Mouse (Mus musculus) heart, embryonic 14.5 days (tissue): ENCODE data around the gene Ptrh2. TPM values are rescaled to one million over a fixed set of nuclear protein-coding genes. Genes with fewer than 3 reads are reported as not detected.

ENCODE experiments used
- ATAC-seq: fragments of 200-750 bp; cut with Nextera tagmentation; 2 replicates; pipeline ENCODE4 v1.8.0; 2017; ENCODE audit warnings: low read depth, moderate TSS enrichment; ENCODE audit not compliant: insufficient number of reproducible peaks, insufficient read depth, low FRiP score
- H3K27ac ChIP-seq, 2 experiments: fragments of 200-500 bp in 1 of 2; fragments of 300-500 bp in 1 of 2; sonication (generic) in 1 of 2; replicated peaks in 1 of 2; 2 replicates each; pipeline ENCODE4 v1.5.1; 2012 to 2014; ENCODE audit warnings: low read depth in 2 of 2, low read length in 2 of 2, control low read depth in 1 of 2, mild to moderate bottlenecking in 1 of 2, mixed read lengths in 1 of 2; ENCODE audit not compliant: control insufficient read depth in 1 of 2, insufficient read depth in 1 of 2
- H3K27me3 ChIP-seq: fragments of 300-500 bp; sonication (generic); 2 replicates; pipeline ENCODE4 v1.6.1; 2014; ENCODE audit warnings: mild to moderate bottlenecking, low read length, control low read depth; ENCODE audit not compliant: control insufficient read depth, insufficient read depth
- H3K36me3 ChIP-seq: fragments of 300-500 bp; sonication (generic); 2 replicates; pipeline ENCODE4 v1.6.1; 2014; ENCODE audit warnings: mild to moderate bottlenecking, control low read depth, low read length, mixed read lengths; ENCODE audit not compliant: control insufficient read depth, insufficient read depth
- H3K4me1 ChIP-seq, 2 experiments: fragments of 200-500 bp in 1 of 2; fragments of 300-500 bp in 1 of 2; sonication (generic) in 1 of 2; 2 replicates each; pipeline ENCODE4 v1.6.1; 2012 to 2014; ENCODE audit warnings: low read length in 2 of 2, control low read depth in 1 of 2, mixed read lengths in 1 of 2; ENCODE audit not compliant: control insufficient read depth in 2 of 2, insufficient read depth in 2 of 2
- H3K4me2 ChIP-seq: fragments of 300-500 bp; sonication (generic); 2 replicates; pipeline ENCODE4 v1.6.1; 2014; ENCODE audit warnings: mild to moderate bottlenecking, low read length
- H3K4me3 ChIP-seq, 2 experiments: fragments of 200-500 bp in 1 of 2; fragments of 300-500 bp in 1 of 2; sonication (generic) in 1 of 2; 2 replicates each; pipeline ENCODE4 v1.5.1; 2012 to 2014; ENCODE audit warnings: low read length in 2 of 2, mild to moderate bottlenecking in 2 of 2, control low read depth in 1 of 2, low read depth in 1 of 2, moderate library complexity in 1 of 2; ENCODE audit not compliant: control insufficient read depth in 1 of 2, insufficient read depth in 1 of 2
- H3K9ac ChIP-seq: fragments of 300-500 bp; sonication (generic); 2 replicates; pipeline ENCODE4 v1.6.1; 2014; ENCODE audit warnings: mild to moderate bottlenecking, low read length
- H3K9me3 ChIP-seq: fragments of 300-500 bp; sonication (generic); 2 replicates; pipeline ENCODE4 v1.6.1; 2016; ENCODE audit warnings: low read length, control low read depth; ENCODE audit not compliant: control insufficient read depth
- WGBS: fragments of 180-500 bp; shearing (Covaris S2); extraction: QIAGEN DNeasy Blood & Tissue Kit; methylation state at CpG from one replicate; pipeline ENCODE4 v1.1.7; 2014; 5-methylcytosine and 5-hydroxymethylcytosine counted together
- polyA plus RNA-seq: library from polyadenylated mRNA; unstranded; fragments of >200 nt; fragmentation: Nextera tagmentation; extraction: Ambion mirVana; gene quantifications from 2 replicates; pipeline ENCODE4 v1.2.1, GENCODE M21; 2014

Ptrh2 gene
- polyA plus RNA-seq, 1 experiment from 2014 or later = 22.3 TPM

DNA sequence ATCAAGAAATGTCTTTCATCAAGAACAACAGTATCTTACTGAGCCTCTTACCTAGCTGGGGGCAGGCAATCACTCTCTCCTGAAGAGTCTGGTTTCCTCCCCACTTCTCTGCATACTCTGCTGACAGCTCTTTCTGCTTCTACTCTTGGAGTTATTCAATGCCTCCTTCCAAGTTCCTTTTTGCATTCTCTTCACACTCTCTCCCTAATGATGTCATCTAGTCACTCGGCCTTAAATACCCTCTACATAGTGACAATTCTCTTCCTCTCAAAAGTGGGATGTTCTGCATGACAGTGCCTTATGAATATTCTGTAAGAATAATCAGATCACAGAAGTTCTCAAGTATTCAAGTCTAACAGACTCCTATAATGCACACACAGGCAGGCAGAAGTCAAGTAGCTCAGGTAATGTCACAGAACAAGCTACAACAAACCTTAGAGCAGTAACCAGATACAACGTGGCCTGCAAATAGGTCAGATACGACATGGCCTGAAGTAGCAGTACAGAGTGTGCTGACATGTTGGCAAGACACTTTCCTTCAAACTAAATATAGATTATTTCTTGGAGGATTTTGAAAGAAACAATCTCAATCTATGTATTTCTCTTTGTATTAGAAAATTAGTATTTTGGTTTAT is 12.6 kb upstream of the Ptrh2 start:
- Histone ChIP-seq H3K4me1 (peaks cover 0 to 8% of the 10 kb centered on the region in 2 experiments; a peak in 1 of 4 replicates), H3K4me3 (no peak overlapping the region), H3K9ac (no peak overlapping the region), H3K9me3 (no peaks in the 10 kb centered on the region), H3K36me3 (no peaks in the 10 kb centered on the region), H3K27ac (peak overlapping the region in 1 of 2 experiments; percentile 41; a peak in 1 of 4 replicates), H3K27me3 (no peaks in the 10 kb centered on the region), H3K4me2 (no peak overlapping the region)
- WGBS = 32% methylated on average over 3 of the region's 3 CpGs
- ATAC-seq = no peak

DNA sequence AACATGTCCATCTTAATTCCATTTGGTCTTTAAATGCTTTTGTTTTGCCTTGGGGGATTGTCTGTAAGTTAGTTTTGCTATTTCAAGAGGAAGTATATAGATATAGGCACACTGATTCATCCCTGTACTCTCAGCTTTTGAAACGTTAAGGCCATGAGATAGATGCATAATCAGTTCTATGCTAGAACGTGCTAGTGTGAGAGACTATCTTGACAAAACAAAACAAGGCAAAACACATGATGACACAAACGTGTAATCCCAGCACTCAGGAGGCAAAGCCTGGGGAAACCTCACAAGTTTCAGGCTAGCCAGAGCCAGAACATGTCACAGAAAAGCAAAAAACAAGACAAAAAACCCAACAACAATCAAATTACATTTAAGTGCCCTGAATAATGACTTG is 11.0 kb upstream of the Ptrh2 start:
- Histone ChIP-seq H3K4me3 (no peak overlapping the region), H3K27me3 (no peaks in the 10 kb centered on the region), H3K36me3 (no peaks in the 10 kb centered on the region), H3K4me1 (peaks cover 0 to 8% of the 10 kb centered on the region in 2 experiments; a peak in 1 of 4 replicates), H3K4me2 (no peak overlapping the region), H3K27ac (no peak overlapping the region), H3K9me3 (no peaks in the 10 kb centered on the region), H3K9ac (no peak overlapping the region)
- 47% methylated on average over 3 of the region's 3 CpGs for WGBS
- ATAC-seq = no peak

DNA sequence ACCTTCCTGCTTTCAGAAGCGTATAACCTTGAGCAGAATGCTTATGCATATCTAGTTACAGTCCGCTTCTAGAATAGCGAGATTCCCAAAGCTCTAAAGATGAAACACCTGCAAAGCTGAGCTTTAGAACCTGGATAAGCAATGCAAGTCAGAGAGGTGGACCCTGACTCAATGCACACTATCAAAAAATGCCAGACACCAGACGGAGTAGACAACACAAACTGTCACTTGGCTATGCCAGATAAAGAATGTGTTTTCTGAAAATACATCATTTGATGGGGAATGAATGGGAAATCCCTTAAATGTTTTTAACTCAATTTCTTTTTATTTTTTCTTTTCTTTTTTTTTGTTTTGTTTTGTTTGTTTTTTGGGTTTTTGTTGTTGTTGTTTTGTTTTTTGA is 8.3 kb upstream of the Ptrh2 start:
- ATAC-seq = no peak
- H3K4me2 ChIP-seq = no peak overlapping the region
- H3K36me3 ChIP-seq = no peaks in the 10 kb centered on the region
- no peaks in the 10 kb centered on the region for H3K27me3 ChIP-seq
- no peak overlapping the region for H3K27ac ChIP-seq
- no peaks in the 10 kb centered on the region for H3K9me3 ChIP-seq
- no peak overlapping the region for H3K4me3 ChIP-seq
- peaks cover 0 to 13% of the 10 kb centered on the region in 2 experiments; a peak in 2 of 4 replicates for H3K4me1 ChIP-seq
- no peak overlapping the region for H3K9ac ChIP-seq
- WGBS = 84% methylated on average over 4 of the region's 4 CpGs

DNA sequence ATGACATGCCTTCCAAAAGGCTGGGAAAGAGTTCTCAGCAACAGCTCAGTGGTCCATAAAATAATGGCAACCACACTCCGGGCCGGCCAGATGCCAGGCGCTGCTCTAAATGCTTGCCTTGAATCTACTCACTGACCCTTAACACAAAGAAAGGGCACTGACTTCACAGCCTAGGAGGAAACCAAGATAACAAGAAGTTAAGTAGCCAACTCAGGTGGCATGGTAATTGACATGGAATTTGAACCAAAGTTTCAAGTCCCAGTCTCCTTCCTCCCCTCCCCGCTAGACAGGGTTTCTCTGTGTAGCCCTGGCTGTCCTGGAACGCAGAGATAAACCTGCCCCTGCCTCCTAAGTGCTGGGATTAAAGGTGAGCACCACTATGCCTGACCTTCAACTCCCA is 4.8 kb upstream of the Ptrh2 start:
- no peak overlapping the region for H3K9ac ChIP-seq
- no peak overlapping the region for H3K4me3 ChIP-seq
- no peaks in the 10 kb centered on the region for H3K9me3 ChIP-seq
- no peak for ATAC-seq
- H3K4me2 ChIP-seq = no peak overlapping the region
- no peaks in the 10 kb centered on the region for H3K36me3 ChIP-seq
- no peak overlapping the region for H3K27ac ChIP-seq
- peaks cover 0 to 12% of the 10 kb centered on the region in 2 experiments; a peak in 2 of 4 replicates for H3K4me1 ChIP-seq
- WGBS = 68% methylated on average over 5 of the region's 5 CpGs
- H3K27me3 ChIP-seq = no peaks in the 10 kb centered on the region

DNA sequence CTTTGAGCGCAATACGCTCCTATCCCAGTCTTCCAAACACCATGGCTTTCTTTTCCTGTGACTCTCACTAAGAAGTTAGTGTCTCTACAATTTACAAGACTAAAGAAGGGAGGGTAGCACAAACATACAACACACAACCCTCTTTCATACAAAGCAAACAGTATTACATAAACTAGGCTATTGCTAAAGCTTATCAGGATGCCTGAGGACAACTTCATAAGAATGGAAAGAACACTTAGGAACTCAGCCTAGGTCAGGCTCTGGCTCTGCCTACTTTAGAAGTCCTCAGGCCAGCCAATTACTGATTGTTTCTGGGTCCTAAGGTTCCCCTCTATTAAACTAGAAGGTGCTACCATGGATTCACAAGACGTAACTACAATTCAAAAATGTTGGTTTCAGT is 3.1 kb upstream of the Ptrh2 start:
- no peaks in the 10 kb centered on the region for H3K9me3 ChIP-seq
- no peak overlapping the region for H3K4me3 ChIP-seq
- H3K4me2 ChIP-seq = no peak overlapping the region
- WGBS = 92% methylated on average over 3 of the region's 3 CpGs
- no peak overlapping the region for H3K27ac ChIP-seq
- no peak overlapping the region for H3K9ac ChIP-seq
- no peaks in the 10 kb centered on the region for H3K27me3 ChIP-seq
- H3K36me3 ChIP-seq = no peaks in the 10 kb centered on the region
- no peak for ATAC-seq
- H3K4me1 ChIP-seq = peaks cover 2 to 25% of the 10 kb centered on the region in 2 experiments

DNA sequence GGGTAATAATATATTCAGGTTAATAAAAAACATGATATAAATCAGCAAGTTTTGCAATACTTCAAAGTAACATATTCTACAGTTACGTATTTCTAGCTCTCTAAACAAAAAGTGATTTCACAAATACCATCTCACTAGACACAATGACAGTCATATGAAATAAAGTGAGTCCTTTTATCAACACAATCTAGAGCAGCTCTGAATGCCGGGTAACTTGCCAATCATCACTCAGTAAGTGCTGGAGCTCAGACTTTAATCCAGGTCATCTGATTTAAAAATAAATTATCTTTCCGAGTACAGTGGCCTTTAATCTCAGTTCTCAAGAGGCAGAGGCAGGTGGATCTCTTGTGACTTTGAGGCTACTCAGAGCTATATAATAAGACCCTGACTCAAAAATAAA is 2.4 kb upstream of the Ptrh2 start:
- Histone ChIP-seq H3K4me2 (no peak overlapping the region), H3K9me3 (no peaks in the 10 kb centered on the region), H3K4me3 (no peak overlapping the region), H3K9ac (no peak overlapping the region), H3K36me3 (no peaks in the 10 kb centered on the region), H3K4me1 (peaks cover 2 to 26% of the 10 kb centered on the region in 2 experiments), H3K27me3 (no peaks in the 10 kb centered on the region), H3K27ac (no peak overlapping the region)
- ATAC-seq = no peak
- WGBS = 76% methylated on average over 3 of the region's 3 CpGs

DNA sequence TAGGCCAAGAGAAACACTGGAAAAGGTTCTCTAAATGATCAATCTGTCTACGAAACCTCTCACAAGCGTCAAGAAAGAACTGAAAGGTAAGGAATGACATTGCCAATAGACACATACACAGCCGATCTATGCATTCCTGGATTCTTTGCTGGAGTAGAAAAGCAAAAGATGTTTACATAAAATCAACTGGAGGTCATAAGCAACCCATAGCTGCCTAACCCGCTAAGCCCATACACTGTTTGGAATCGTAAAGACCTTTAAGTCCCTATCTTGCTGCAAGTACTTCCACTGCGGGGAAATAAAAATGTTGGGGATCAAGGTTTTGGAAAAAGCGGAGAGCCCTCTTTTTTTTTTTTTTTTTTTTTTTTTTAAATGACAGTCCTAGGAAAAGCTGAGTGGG is 924 bp upstream of the Ptrh2 start:
- 35% methylated on average over 7 of the region's 7 CpGs for WGBS
- peak overlapping the region; percentile 68 for H3K4me2 ChIP-seq
- H3K36me3 ChIP-seq = peaks cover 10% of the 10 kb centered on the region
- H3K4me1 ChIP-seq = peaks cover 2 to 26% of the 10 kb centered on the region in 2 experiments
- H3K4me3 ChIP-seq = peak overlapping the region; percentile 75 to 77
- no peaks in the 10 kb centered on the region for H3K27me3 ChIP-seq
- H3K9me3 ChIP-seq = no peaks in the 10 kb centered on the region
- ATAC-seq = no peak
- H3K27ac ChIP-seq = no peak overlapping the region
- H3K9ac ChIP-seq = peak overlapping the region; percentile 88
